Mouse (Mus musculus): ENCODE results near the gene Hba-a2.
"Not testable (repeated sequence)": the region's sequence is repeated elsewhere in the genome, so short reads cannot be mapped to it uniquely, and the experiment has no call there.

DNA sequence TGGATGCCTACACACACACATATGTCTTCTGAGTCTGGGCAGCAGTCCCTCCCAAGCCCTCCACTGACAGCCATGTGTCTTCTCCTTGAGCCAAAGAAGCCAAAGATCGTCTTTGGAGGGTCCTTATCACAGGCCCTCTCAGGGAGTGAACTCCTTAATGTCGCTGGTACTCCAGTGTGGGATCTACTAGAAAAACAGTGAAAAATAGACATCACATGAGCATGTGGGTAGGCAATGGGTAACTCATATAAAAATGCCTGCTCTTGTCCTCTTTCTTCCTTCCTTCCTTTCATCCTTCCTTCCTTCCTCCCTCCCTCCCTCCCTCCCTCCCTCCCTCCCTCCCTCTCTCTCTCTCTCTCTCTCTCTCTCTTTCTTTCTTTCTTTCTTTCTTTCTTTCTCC lies 1.1 kb downstream of the Hba-a2 start:
- not testable (repeated sequence) for TF ChIP-seq CTCF (IDR thresholded peaks at IDR 0.05; ENCODE audit: borderline replicate concordance, insufficient read depth, low read length); POLR2A (IDR thresholded peaks at IDR 0.05; ENCODE audit: low read depth, low read length)
